Mouse (Mus musculus) myocyte (in vitro differentiated cells): Measurements from ENCODE around the gene Prmt9.

Experiments
- E2F4 ChIP-seq: IDR thresholded peaks from one replicate; pipeline ENCODE4 v1.6.1; 2011; ENCODE audit warnings: mild to moderate bottlenecking, control low read depth, moderate library complexity; ENCODE audit not compliant: insufficient read depth
- MAX ChIP-seq: IDR thresholded peaks from one replicate; pipeline ENCODE4 v1.6.1; 2011; ENCODE audit warnings: low read depth, mild to moderate bottlenecking, control low read depth
- POLR2A ChIP-seq: IDR thresholded peaks from one replicate; pipeline ENCODE4 v1.6.1; 2011; ENCODE audit warnings: low read depth, mild to moderate bottlenecking, control low read depth, moderate library complexity; ENCODE audit not compliant: insufficient read length
- TCF12 ChIP-seq: IDR thresholded peaks from one replicate; pipeline ENCODE4 v1.6.1; 2011; ENCODE audit warnings: mild to moderate bottlenecking, control low read depth; ENCODE audit not compliant: poor library complexity, insufficient read depth, severe bottlenecking
- TCF3 ChIP-seq: IDR thresholded peaks from one replicate; pipeline ENCODE4 v1.6.1; 2011; ENCODE audit warnings: low read depth, control low read depth; ENCODE audit not compliant: insufficient read length

- TF ChIP-seq TCF3 = no peak
- no peak for TF ChIP-seq MAX
- TF ChIP-seq POLR2A = peak; percentile 56
- no peak for TF ChIP-seq TCF12
- TF ChIP-seq E2F4 = no peak
These were observed 61.3 kb downstream of the Prmt9 start, which contains the start of gene Tmem184c for GRCm38 (mm10) chr8:77610374-77610969.
